Mouse (Mus musculus) testis, adult 2 months (tissue): Measurements from ENCODE around the gene Plcd1. TPM values are rescaled to one million over a fixed set of nuclear protein-coding genes. Genes with fewer than 3 reads are reported as not detected.
A peak's percentile ranks its signal among the peaks of the same experiment; 100 is the strongest.

ENCODE experiments used
- H3K27ac ChIP-seq: fragments of 200-500 bp; 2 replicates; pipeline ENCODE4 v1.5.1; 2012; ENCODE audit warnings: low read depth, low read length; ENCODE audit not compliant: control insufficient read depth, insufficient read depth
- H3K27me3 ChIP-seq: fragments of 200-500 bp; 2 replicates; pipeline ENCODE4 v1.6.1; 2012; ENCODE audit warnings: mild to moderate bottlenecking, low read length, moderate library complexity; ENCODE audit not compliant: control insufficient read depth, insufficient read depth
- H3K36me3 ChIP-seq: fragments of 200-500 bp; 2 replicates; pipeline ENCODE4 v1.6.1; 2012; ENCODE audit warnings: mild to moderate bottlenecking, low read length; ENCODE audit not compliant: control insufficient read depth, insufficient read depth
- H3K4me1 ChIP-seq: fragments of 200-500 bp; 2 replicates; pipeline ENCODE4 v1.6.1; 2012; ENCODE audit warnings: low read length; ENCODE audit not compliant: control insufficient read depth, insufficient read depth
- H3K4me3 ChIP-seq: fragments of 200-500 bp; 2 replicates; pipeline ENCODE4 v1.5.1; 2012; ENCODE audit warnings: low read depth, mild to moderate bottlenecking, low read length, moderate library complexity, mixed read lengths; ENCODE audit not compliant: control insufficient read depth
- CTCF ChIP-seq: fragments of 200-500 bp; IDR thresholded peaks from 2 replicates; pipeline ENCODE4 v1.5.1; 2012; ENCODE audit warnings: low read depth, mild to moderate bottlenecking, inconsistent platforms, low read length, moderate library complexity; ENCODE audit not compliant: control insufficient read depth, insufficient read depth, insufficient replicate concordance
- POLR2A ChIP-seq: fragments of 200-500 bp; IDR thresholded peaks from 2 replicates; pipeline ENCODE4 v1.6.1; 2012; ENCODE audit warnings: low read depth, mild to moderate bottlenecking, inconsistent platforms, low read length, moderate library complexity; ENCODE audit not compliant: control insufficient read depth
- polyA plus RNA-seq: library from polyadenylated mRNA; depleted of rRNA; stranded (reverse); fragments of >200 nt; gene quantifications from 2 replicates; pipeline ENCODE4 v1.2.3, GENCODE M21; 2012

Gene Plcd1
- polyA plus RNA-seq, 1 experiment = 13.4 TPM

GRCm38 (mm10) chr9:119089437-119089836 lies 3.9 kb downstream of the Plcd1 start:
- H3K4me3 ChIP-seq = peak overlapping the region; percentile 12
- H3K27ac ChIP-seq = peak overlapping the region; percentile 14; the same call in 1 of the 2 replicates
- H3K4me1 ChIP-seq = peaks cover 15% of the 10 kb centered on the region
- H3K36me3 ChIP-seq = no peaks in the 10 kb centered on the region
- H3K27me3 ChIP-seq = no peaks in the 10 kb centered on the region; the same call in 1 of the 2 replicates
- TF ChIP-seq CTCF (no peak), POLR2A (no peak)

GRCm38 (mm10) chr9:119088148-119088801 lies 5.0 kb downstream of the Plcd1 start:
- TF ChIP-seq POLR2A = peak; percentile 41; the same call in 1 of the 2 replicates
- peak; percentile 8; the same call in 1 of the 2 replicates for TF ChIP-seq CTCF
- Histone ChIP-seq H3K4me3 (peak overlapping the region; percentile 91), H3K36me3 (no peaks in the 10 kb centered on the region), H3K27ac (peak overlapping the region; percentile 85), H3K27me3 (no peaks in the 10 kb centered on the region; the same call in 1 of the 2 replicates), H3K4me1 (peaks cover 15% of the 10 kb centered on the region)

GRCm38 (mm10) chr9:119087309-119087708 lies 6.0 kb downstream of the Plcd1 start:
- Histone ChIP-seq H3K27ac (no peak overlapping the region), H3K4me1 (peaks cover 12% of the 10 kb centered on the region), H3K27me3 (no peaks in the 10 kb centered on the region; the same call in 1 of the 2 replicates), H3K36me3 (no peaks in the 10 kb centered on the region), H3K4me3 (peak overlapping the region; percentile 91)
- TF ChIP-seq POLR2A (peak; percentile 49; the same call in 1 of the 2 replicates), CTCF (no peak)

- Histone ChIP-seq H3K27ac (no peak overlapping the region), H3K4me1 (peaks cover 11% of the 10 kb centered on the region), H3K36me3 (no peaks in the 10 kb centered on the region), H3K27me3 (no peaks in the 10 kb centered on the region; the same call in 1 of the 2 replicates), H3K4me3 (peak overlapping the region; percentile 91)
- no peak for TF ChIP-seq CTCF
- no peak for TF ChIP-seq POLR2A
These were observed 6.9 kb downstream of the Plcd1 start for GRCm38 (mm10) chr9:119086451-119086850.

- H3K4me3 ChIP-seq = 0 out of 2 replicates have a peak overlapping the region, but pooled peaks have one; percentile 7
- no peaks in the 10 kb centered on the region; the same call in 1 of the 2 replicates for H3K27me3 ChIP-seq
- H3K4me1 ChIP-seq = peaks cover 9% of the 10 kb centered on the region
- H3K36me3 ChIP-seq = no peaks in the 10 kb centered on the region
- TF ChIP-seq CTCF (no peak), POLR2A (no peak)
- H3K27ac ChIP-seq = no peak overlapping the region
These were observed 9.3 kb downstream of the Plcd1 start for GRCm38 (mm10) chr9:119083966-119084365.

GRCm38 (mm10) chr9:119082656-119083430 lies 10.5 kb downstream of the Plcd1 start:
- peaks cover 3% of the 10 kb centered on the region for H3K4me1 ChIP-seq
- H3K4me3 ChIP-seq = no peak overlapping the region
- H3K36me3 ChIP-seq = no peaks in the 10 kb centered on the region
- TF ChIP-seq POLR2A (no peak), CTCF (no peak)
- no peaks in the 10 kb centered on the region for H3K27me3 ChIP-seq
- no peak overlapping the region for H3K27ac ChIP-seq

GRCm38 (mm10) chr9:119082039-119082438 lies 11.3 kb downstream of the Plcd1 start:
- Histone ChIP-seq H3K4me3 (no peak overlapping the region), H3K36me3 (no peaks in the 10 kb centered on the region), H3K4me1 (no peaks in the 10 kb centered on the region; the same call in none of the 2 replicates), H3K27ac (no peak overlapping the region), H3K27me3 (no peaks in the 10 kb centered on the region)
- no peak for TF ChIP-seq CTCF
- TF ChIP-seq POLR2A = no peak

- no peak for TF ChIP-seq POLR2A
- no peak for TF ChIP-seq CTCF
- Histone ChIP-seq H3K4me3 (no peak overlapping the region), H3K36me3 (no peaks in the 10 kb centered on the region), H3K4me1 (peaks cover 10% of the 10 kb centered on the region), H3K27ac (no peak overlapping the region), H3K27me3 (no peaks in the 10 kb centered on the region)
These were observed 13.1 kb downstream of the Plcd1 start for GRCm38 (mm10) chr9:119080040-119080675.
